Mouse (Mus musculus) small intestine, adult 2 months (tissue): Measurements from ENCODE around the gene Cd8a.

Experiments used
- CTCF ChIP-seq: fragments of 200-500 bp; IDR thresholded peaks from 2 replicates; pipeline ENCODE4 v1.5.1; 2012; ENCODE audit warnings: low read depth, mild to moderate bottlenecking, control low read depth, inconsistent platforms, low read length, moderate library complexity, mixed read lengths; ENCODE audit not compliant: insufficient replicate concordance, insufficient read length; ENCODE audit errors: extremely low read depth
- POLR2A ChIP-seq: fragments of 200-500 bp; IDR thresholded peaks from 2 replicates; pipeline ENCODE4 v1.6.1; 2012; ENCODE audit warnings: low read depth, mild to moderate bottlenecking, control low read depth, inconsistent platforms, low read length, moderate library complexity

GRCm38 (mm10) chr6:71332236-71332965, 40.8 kb upstream of the Cd8a start:
- TF ChIP-seq CTCF (no peak), POLR2A (no peak)
